Mouse (Mus musculus): ENCODE measurements around the gene Smc3. TPM values are rescaled to one million over a fixed set of nuclear protein-coding genes. Genes with fewer than 3 reads are reported as not detected.
"Not testable (repeated sequence)": the region's sequence is repeated elsewhere in the genome, so short reads cannot be mapped to it uniquely, and the experiment has no call there.

Gene Smc3
- polyA plus RNA-seq, 1 experiment, result 42.8 TPM

DNA sequence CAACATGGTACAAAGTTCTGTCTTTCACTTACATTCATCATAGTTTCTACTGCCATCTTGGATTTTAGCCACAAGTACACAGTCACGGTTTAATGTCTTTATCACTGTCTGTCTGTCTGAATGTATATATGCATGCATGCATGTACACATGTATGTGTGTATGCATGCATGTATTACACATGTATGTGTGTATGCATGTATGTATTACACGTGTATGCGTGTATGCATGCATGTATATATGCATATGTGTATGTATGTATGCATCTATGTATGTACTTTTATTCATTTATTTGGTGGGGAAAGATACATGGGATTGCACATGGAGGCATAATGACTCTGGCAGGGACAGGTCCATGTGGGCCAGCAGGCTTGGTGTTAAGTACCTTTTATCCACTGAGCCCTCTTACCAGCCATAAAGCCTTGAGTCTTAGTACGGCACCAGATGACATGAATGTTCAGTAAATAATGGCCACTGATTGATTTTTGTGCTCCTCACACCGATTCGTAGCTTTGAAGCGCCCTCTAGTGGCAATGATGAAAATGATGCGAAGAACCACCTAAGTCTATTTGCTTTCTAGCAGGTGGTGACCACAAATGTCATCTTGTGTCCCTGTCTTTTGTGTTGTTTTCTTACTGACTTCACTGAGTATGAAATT is 21.5 kb upstream of the Smc3 start:
- peak; percentile 92 for DNase-seq (ENCODE audit: low read depth)

GRCm38 (mm10) chr19:53580271-53580670 is 19.9 kb upstream of the Smc3 start:
- not testable (repeated sequence) for DNase-seq (ENCODE audit: low read depth)

More for the DNA sequence above, 21.5 kb upstream of the Smc3 start:
- TF ChIP-seq CTCF (IDR thresholded peaks at IDR 0.05; ENCODE audit: borderline replicate concordance, extremely low read depth, insufficient read depth, insufficient read length) (peak; percentile 75; the same call in 1 of the 2 replicates), POLR2A (IDR thresholded peaks at IDR 0.05; ENCODE audit: borderline replicate concordance, extremely low read depth, insufficient read depth, insufficient read length, poor library complexity, severe bottlenecking) (no peak)

GRCm38 (mm10) chr19:53587686-53588085 is 12.5 kb upstream of the Smc3 start:
- not testable (repeated sequence) for DNase-seq (ENCODE audit: low read depth)

DNA sequence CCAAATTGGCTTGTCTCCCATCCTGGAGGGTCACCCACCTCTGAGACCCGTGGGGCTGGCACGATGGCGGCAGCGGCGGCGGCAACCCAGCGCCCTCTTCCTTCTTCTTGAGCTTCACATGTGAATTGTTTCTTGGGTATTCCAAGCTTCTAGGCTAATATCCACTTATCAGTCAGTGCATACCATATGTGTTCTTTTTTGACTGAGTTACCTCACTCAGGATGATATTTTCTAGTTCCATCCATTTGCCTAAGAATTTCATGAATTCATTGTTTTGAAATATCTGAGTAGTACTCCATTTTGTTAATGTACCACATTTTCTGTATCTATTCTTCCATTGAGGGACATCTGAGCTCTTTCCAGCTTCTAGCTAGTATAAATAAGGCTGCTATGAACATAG is 11.2 kb upstream of the Smc3 start, which contains the start of gene Nutf2-ps1:
Gene Nutf2-ps1 (minus strand): TSS at position 101 of the 400 bp plus-strand sequence.
- DNase-seq (ENCODE audit: low read depth), result not testable (repeated sequence)

DNA sequence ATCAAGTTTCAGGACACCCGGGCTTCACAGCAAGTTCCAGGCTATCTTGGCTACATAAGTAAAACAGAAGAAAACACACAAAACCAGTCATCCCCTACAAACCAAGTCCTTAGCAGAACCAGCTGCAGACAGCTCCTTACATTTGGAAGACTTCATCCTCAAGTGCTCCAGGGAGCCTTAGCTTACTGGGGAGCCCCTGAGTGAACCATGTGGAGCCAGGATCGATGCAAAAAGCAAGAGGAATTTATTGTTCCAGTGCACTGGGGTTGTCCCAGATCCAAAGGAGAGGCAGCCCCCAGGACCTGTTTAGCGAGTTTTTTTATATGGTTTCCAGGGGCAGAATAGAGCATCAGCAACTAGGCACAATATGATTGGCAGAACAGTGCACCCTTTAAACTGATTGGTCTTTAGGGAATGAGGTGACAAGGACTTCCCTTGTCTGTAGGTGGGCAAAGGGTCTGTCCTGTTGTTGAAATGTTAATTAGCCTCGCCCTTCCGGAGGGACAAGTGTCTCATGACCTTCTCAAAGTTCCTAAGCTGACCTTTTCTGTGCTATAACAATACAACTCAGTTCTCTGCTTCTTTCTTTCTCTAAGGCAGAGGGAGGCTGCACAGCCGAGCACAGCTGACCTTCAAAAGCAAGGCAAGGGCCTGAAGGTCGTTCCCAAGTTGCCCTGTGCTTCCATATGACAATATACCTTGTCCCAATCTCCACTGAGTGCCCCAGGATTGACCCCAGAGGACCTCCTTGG is 3.3 kb upstream of the Smc3 start:
- TF ChIP-seq POLR2A (IDR thresholded peaks at IDR 0.05; ENCODE audit: borderline replicate concordance, extremely low read depth, insufficient read depth, insufficient read length, poor library complexity, severe bottlenecking) (no peak), CTCF (IDR thresholded peaks at IDR 0.05; ENCODE audit: borderline replicate concordance, extremely low read depth, insufficient read depth, insufficient read length) (no peak)
- no peak for DNase-seq (ENCODE audit: low read depth)

DNA sequence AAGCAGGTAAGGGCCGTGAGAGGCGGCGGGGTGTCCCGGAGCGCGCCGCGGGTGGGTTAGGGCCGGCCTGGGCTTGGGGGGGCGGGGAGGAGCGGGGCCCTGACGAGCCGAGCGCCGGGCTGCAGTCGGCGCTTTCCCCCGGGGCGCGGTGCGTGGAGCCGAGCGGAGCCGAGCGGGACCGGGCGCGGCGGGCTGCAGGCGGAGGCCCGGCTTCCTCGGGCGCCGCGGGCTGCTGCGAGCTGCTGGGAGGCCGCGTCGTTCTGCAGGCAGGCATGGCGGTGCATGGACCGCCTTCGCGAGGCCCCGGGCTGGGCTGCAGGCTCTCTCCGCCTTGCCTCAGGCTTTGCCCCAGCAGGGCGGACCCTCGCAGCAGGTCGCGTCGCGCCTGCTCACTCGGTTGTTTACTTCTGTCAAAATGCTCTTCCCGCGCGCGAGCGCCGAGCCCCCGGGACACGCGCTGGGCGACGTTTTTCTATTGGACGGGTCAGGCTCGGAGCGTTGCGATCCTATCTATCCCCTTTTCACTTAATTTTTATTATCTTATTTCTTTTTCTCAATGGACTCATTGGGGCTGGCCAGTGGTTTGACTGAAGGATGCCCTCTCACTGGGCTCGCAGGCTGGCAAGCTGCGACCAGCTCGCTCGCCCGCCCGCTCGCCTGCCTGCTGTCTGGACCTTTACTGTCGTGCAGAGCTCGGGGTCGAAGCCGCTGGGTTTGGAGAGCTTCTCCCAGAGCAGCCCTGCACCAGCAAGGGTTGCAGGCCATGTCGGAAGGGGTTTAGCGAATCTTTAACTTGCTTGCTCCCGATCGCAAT is 558 bp downstream of the Smc3 start:
- TF ChIP-seq POLR2A (IDR thresholded peaks at IDR 0.05; ENCODE audit: borderline replicate concordance, extremely low read depth, insufficient read depth, insufficient read length, poor library complexity, severe bottlenecking) (0 out of 2 replicates have a peak, but pooled peaks have one; percentile 9), CTCF (IDR thresholded peaks at IDR 0.05; ENCODE audit: borderline replicate concordance, extremely low read depth, insufficient read depth, insufficient read length) (no peak)
- peak; percentile 78 for DNase-seq (ENCODE audit: low read depth)

DNA sequence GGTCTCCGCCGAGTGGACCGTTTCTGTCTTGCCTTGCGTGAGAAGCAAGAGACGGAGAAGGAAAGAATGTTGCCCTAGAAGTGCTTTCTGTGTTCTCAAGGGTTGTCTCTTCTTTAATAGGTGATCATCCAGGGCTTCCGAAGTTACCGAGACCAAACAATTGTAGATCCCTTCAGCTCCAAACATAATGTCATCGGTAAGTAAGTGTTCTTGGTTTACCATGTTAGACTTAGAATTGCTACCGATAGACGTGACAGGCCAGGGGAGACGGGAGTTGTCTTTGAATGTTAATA is 1.1 kb downstream of the Smc3 start:
- peak; percentile 37 for DNase-seq (ENCODE audit: low read depth)

DNA sequence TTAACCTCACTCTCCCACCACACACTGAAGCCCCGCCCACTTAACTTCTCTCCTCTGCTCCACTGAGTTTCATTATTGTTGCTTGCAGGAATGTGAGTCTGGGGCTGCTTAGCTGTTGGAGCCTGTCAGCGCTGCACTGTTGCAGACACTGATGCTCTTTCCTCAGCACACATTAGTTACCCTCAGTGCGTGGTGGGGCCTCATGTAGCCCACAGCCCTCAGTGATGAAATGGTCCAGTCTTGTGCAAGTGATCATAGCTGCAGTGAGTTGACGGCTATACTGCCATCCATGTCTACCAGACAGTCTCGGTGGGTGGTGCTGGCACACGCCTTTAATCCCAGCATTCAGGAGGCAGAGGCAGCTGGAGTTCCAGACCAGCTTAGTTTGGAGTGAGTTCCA is 8.7 kb downstream of the Smc3 start:
- DNase-seq (ENCODE audit: low read depth), result peak; percentile 26
- TF ChIP-seq POLR2A (IDR thresholded peaks at IDR 0.05; ENCODE audit: borderline replicate concordance, extremely low read depth, insufficient read depth, insufficient read length, poor library complexity, severe bottlenecking) (no peak), CTCF (IDR thresholded peaks at IDR 0.05; ENCODE audit: borderline replicate concordance, extremely low read depth, insufficient read depth, insufficient read length) (no peak)

More for the DNA sequence above, 1.1 kb downstream of the Smc3 start:
- no peak for TF ChIP-seq POLR2A (IDR thresholded peaks at IDR 0.05; ENCODE audit: borderline replicate concordance, extremely low read depth, insufficient read depth, insufficient read length, poor library complexity, severe bottlenecking)
- no peak for TF ChIP-seq CTCF (IDR thresholded peaks at IDR 0.05; ENCODE audit: borderline replicate concordance, extremely low read depth, insufficient read depth, insufficient read length)

- no peak for TF ChIP-seq POLR2A (IDR thresholded peaks at IDR 0.05; ENCODE audit: borderline replicate concordance, extremely low read depth, insufficient read depth, insufficient read length, poor library complexity, severe bottlenecking)
- TF ChIP-seq CTCF (IDR thresholded peaks at IDR 0.05; ENCODE audit: borderline replicate concordance, extremely low read depth, insufficient read depth, insufficient read length), result no peak
These were observed 21.5 kb downstream of the Smc3 start for GRCm38 (mm10) chr19:53621681-53622080.

DNA sequence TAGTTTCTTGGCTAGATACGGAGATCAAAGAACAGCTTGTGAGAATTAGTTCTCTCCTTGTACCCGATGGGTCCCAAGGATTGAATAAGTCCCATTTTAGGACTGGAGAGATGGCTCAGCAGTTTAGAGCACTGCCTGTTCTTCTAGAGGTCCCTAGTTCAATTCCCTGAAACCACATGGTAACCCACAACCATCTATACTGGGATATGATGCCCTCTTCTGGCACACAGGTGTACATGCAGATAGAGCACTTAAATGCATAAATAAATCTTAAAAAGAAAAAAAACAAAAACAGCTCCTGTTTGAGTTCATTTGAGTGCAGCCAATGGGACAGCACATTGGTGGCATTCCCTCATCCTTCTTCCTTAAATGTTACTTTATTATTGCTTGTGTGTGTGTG is 37.8 kb downstream of the Smc3 start:
- TF ChIP-seq POLR2A (IDR thresholded peaks at IDR 0.05; ENCODE audit: borderline replicate concordance, extremely low read depth, insufficient read depth, insufficient read length, poor library complexity, severe bottlenecking) (no peak), CTCF (IDR thresholded peaks at IDR 0.05; ENCODE audit: borderline replicate concordance, extremely low read depth, insufficient read depth, insufficient read length) (0 out of 2 replicates have a peak, but pooled peaks have one; percentile 8)
- DNase-seq (ENCODE audit: low read depth), result peak; percentile 30

More at GRCm38 (mm10) chr19:53621681-53622080, 21.5 kb downstream of the Smc3 start:
- DNase-seq (ENCODE audit: low read depth), result no peak

- DNase-seq (ENCODE audit: low read depth), result no peak
- TF ChIP-seq CTCF (IDR thresholded peaks at IDR 0.05; ENCODE audit: borderline replicate concordance, extremely low read depth, insufficient read depth, insufficient read length) (no peak), POLR2A (IDR thresholded peaks at IDR 0.05; ENCODE audit: borderline replicate concordance, extremely low read depth, insufficient read depth, insufficient read length, poor library complexity, severe bottlenecking) (no peak)
These were observed 38.5 kb downstream of the Smc3 start for GRCm38 (mm10) chr19:53638727-53639126.
